Mouse (Mus musculus): Measurements from ENCODE around the gene Tbc1d8. TPM values are rescaled to one million over a fixed set of nuclear protein-coding genes. Genes with fewer than 3 reads are reported as not detected.

Gene Tbc1d8
- polyA plus RNA-seq, 1 experiment from 2014 or later, result 7.2 TPM

GRCm38 (mm10) chr1:39474516-39474915 lies 4.0 kb downstream of the Tbc1d8 start:
- Histone ChIP-seq H3K9ac (no peak overlapping the region), H3K27ac (no peak overlapping the region), H3K4me2 (no peak overlapping the region), H3K27me3 (peaks cover 13% of the 10 kb centered on the region), H3K36me3 (replicated peaks) (no peaks in the 10 kb centered on the region), H3K4me3 (replicated peaks) (no peak overlapping the region), H3K4me1 (peaks cover 11% of the 10 kb centered on the region), H3K9me3 (0 out of 2 replicates have a peak, but pooled peaks cover 3% of the 10 kb centered on the region)
- no peak for ATAC-seq (ENCODE audit: low FRiP score)
- 91% methylated on average over 9 of the region's 9 CpGs for WGBS

DNA sequence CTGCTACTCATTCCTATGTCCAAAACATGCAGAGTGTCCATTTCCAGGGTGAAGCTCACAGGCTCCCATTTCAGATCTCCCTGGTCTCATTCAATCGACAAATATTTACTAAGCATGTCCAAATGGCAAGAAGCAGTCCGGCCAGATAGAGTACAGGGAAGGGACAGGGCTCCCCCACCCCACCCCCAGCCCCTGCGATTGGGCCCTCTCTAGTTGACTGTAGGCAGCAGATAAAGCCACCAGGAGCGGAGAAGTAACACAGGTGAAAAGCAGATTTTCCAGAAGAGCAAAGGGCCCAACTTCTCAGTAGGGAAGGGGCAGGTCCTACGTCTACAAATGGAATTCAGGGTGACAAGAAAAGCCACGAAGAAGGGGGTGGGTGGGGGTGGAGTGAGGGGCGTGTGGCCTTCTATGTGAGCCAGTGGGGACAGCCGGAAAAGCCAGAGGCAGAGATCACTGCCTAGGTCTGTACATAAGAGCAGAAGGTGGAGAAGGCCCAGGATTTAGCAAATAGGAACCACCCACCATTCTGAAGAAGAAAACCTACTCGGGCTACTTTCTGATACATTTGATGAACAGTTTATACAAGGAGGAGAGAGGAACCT lies 7.2 kb downstream of the Tbc1d8 start:
- H3K9ac ChIP-seq, result no peak overlapping the region
- H3K27ac ChIP-seq, result no peak overlapping the region

DNA sequence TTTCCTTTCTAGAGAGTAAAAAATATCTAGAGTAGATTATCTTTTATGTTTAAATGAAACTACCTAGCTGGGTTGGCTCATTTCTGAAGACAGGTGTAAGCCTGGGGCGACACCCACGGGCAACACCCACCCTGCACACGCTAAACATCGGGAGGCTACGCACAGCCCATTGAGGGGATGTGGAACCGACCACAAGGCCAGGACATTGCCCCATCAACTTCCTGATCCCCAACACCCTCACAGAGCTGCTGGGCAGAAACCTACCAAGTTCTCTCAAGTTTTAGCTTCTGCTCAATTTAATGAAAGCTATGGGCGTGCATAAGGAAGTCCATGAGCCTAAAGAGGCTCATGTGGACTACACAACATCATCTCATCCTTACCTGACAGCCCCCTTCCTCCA lies 9.6 kb downstream of the Tbc1d8 start:
- no peaks in the 10 kb centered on the region for H3K9me3 ChIP-seq
- H3K27ac ChIP-seq, result no peak overlapping the region
- H3K4me3 ChIP-seq (replicated peaks), result no peak overlapping the region
- H3K9ac ChIP-seq, result no peak overlapping the region
- no peak overlapping the region for H3K4me2 ChIP-seq
- WGBS, result 90% methylated on average over 7 of the region's 7 CpGs
- no peaks in the 10 kb centered on the region for H3K36me3 ChIP-seq (replicated peaks)
- no peak for ATAC-seq (ENCODE audit: low FRiP score)
- H3K27me3 ChIP-seq, result no peaks in the 10 kb centered on the region
- no peaks in the 10 kb centered on the region for H3K4me1 ChIP-seq

More for the DNA sequence above, 7.2 kb downstream of the Tbc1d8 start:
- no peaks in the 10 kb centered on the region for H3K4me1 ChIP-seq
- no peak overlapping the region for H3K4me3 ChIP-seq (replicated peaks)
- no peak for ATAC-seq (ENCODE audit: low FRiP score)
- H3K27me3 ChIP-seq, result peaks cover 2% of the 10 kb centered on the region; the same call in 1 of the 2 replicates
- no peak overlapping the region for H3K4me2 ChIP-seq
- no peaks in the 10 kb centered on the region for H3K36me3 ChIP-seq (replicated peaks)
- 83% methylated on average over 9 of the region's 9 CpGs for WGBS
- 0 out of 2 replicates have a peak, but pooled peaks cover 3% of the 10 kb centered on the region for H3K9me3 ChIP-seq

DNA sequence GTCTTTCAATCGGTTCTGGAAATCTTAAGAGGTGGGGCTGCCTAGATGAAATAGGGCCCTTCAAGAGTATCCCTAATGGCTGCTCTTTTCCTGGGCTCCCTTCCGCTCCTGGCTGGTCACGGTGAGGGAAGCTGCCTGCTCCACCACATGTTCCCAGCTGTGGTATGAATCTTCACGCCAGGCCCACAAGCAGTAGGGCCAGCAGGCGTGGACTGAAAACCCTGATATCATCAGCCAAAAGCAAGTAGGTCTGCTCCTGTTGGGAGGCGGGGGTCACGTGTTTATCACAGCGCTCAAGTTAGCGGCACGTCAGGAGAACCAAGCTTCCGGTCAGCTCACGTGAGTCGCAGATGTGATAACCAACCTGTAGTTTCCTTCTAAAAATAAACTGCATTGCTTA lies 12.0 kb downstream of the Tbc1d8 start:
- Histone ChIP-seq H3K9ac (no peak overlapping the region), H3K27me3 (no peaks in the 10 kb centered on the region), H3K4me1 (no peaks in the 10 kb centered on the region), H3K4me3 (replicated peaks) (no peak overlapping the region), H3K27ac (no peak overlapping the region), H3K4me2 (no peak overlapping the region), H3K9me3 (no peaks in the 10 kb centered on the region), H3K36me3 (replicated peaks) (no peaks in the 10 kb centered on the region)
- 95% methylated on average over 13 of the region's 13 CpGs for WGBS
- no peak for ATAC-seq (ENCODE audit: low FRiP score)

- no peak overlapping the region for H3K27ac ChIP-seq
- ATAC-seq (ENCODE audit: low FRiP score), result no peak
- no peaks in the 10 kb centered on the region for H3K4me1 ChIP-seq
- WGBS, result 98% methylated on average over 3 of the region's 3 CpGs
- H3K27me3 ChIP-seq, result no peaks in the 10 kb centered on the region
- no peak overlapping the region for H3K4me2 ChIP-seq
- no peak overlapping the region for H3K9ac ChIP-seq
- H3K4me3 ChIP-seq (replicated peaks), result no peak overlapping the region
- no peaks in the 10 kb centered on the region for H3K9me3 ChIP-seq
- no peaks in the 10 kb centered on the region for H3K36me3 ChIP-seq (replicated peaks)
These were observed 13.8 kb downstream of the Tbc1d8 start for GRCm38 (mm10) chr1:39464760-39465159.

DNA sequence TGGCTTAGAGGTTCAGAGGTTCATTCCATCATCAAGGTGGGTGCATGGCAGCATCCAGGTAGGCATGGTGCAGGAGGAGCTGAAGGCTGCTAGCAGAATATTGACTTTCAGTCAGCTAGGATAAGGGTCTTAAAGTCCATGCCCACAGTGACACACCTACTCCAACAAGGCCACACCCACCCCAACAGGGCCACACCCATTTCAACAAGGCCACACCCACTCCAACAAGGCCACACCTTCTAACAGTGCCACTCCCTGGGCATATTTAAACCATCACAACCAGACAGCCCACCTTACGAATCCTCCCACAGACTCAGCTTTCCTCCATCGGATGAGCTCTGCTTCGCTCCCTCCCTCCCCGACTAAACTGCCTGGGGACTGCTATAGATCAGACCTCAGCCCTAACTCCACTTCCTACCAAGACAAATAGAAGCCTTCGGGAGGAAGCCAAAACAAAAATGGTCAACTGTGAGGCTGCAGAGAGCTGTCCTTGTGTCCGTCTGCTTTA lies 15.6 kb downstream of the Tbc1d8 start:
- no peaks in the 10 kb centered on the region for H3K36me3 ChIP-seq (replicated peaks)
- no peaks in the 10 kb centered on the region for H3K9me3 ChIP-seq
- no peak overlapping the region for H3K9ac ChIP-seq
- no peak overlapping the region for H3K4me3 ChIP-seq (replicated peaks)
- H3K4me1 ChIP-seq, result no peaks in the 10 kb centered on the region
- H3K27ac ChIP-seq, result no peak overlapping the region
- ATAC-seq (ENCODE audit: low FRiP score), result no peak
- 93% methylated on average over 6 of the region's 6 CpGs for WGBS
- no peaks in the 10 kb centered on the region for H3K27me3 ChIP-seq
- H3K4me2 ChIP-seq, result no peak overlapping the region

GRCm38 (mm10) chr1:39462036-39462435 lies 16.5 kb downstream of the Tbc1d8 start:
- Histone ChIP-seq H3K27me3 (no peaks in the 10 kb centered on the region), H3K4me2 (no peak overlapping the region), H3K27ac (no peak overlapping the region), H3K36me3 (replicated peaks) (no peaks in the 10 kb centered on the region), H3K9ac (no peak overlapping the region), H3K9me3 (no peaks in the 10 kb centered on the region), H3K4me1 (no peaks in the 10 kb centered on the region), H3K4me3 (replicated peaks) (no peak overlapping the region)
- no peak for ATAC-seq (ENCODE audit: low FRiP score)
- WGBS, result 88% methylated on average over 13 of the region's 13 CpGs

GRCm38 (mm10) chr1:39460495-39460894 lies 18.1 kb downstream of the Tbc1d8 start:
- no peak overlapping the region for H3K9ac ChIP-seq
- H3K4me1 ChIP-seq, result no peaks in the 10 kb centered on the region
- WGBS, result 66% methylated on average over 5 of the region's 5 CpGs
- no peak overlapping the region for H3K27ac ChIP-seq
- no peaks in the 10 kb centered on the region for H3K27me3 ChIP-seq
- ATAC-seq (ENCODE audit: low FRiP score), result no peak
- H3K36me3 ChIP-seq (replicated peaks), result no peaks in the 10 kb centered on the region
- no peak overlapping the region for H3K4me3 ChIP-seq (replicated peaks)
- H3K4me2 ChIP-seq, result no peak overlapping the region
- no peaks in the 10 kb centered on the region for H3K9me3 ChIP-seq

DNA sequence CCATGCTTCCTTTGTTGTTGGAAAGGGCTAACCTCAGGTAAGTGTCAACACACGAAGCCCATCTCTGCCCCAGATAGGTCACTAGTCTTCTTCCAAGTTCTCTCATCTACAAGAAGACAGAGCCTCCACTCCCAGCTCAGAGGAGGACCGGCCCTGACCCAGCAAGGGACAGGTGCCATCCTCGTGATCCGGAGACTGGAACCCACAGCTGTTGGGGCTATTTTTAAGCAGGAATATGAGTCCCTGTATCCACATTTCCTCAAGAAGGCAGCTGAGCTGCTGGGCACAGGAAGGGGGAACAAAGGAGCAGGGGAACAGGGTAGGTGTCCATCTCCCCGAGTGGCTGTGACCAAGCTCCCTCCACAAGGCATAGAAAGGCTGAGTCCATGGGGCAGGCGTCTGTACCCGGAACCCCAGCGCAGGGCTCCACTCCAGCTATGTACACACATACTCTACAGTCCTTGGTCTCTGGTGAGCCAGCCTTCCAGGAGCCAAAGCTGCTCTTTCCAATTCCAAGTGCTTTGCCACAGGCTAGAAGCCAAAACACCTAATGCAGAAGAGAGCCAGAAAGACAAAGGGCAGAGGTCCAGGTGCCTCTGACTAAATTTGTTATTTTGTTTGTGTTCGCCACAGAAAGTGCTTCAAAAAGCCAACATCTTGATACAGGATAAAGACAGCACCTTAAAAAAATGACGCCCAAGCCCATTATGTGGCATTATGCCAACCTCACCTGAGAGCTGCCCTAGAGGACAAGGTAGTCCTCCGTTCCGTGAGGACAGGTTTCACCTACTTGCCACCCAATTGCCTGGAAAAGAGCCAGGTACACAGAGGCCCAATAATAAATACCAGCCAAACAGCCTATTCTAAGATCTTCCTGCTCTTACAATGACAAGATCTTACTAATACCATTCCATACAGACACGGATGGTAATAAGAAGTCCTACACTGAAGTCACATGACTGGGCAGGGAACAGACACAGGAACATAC lies 20.4 kb downstream of the Tbc1d8 start:
- H3K4me2 ChIP-seq, result no peak overlapping the region
- no peaks in the 10 kb centered on the region for H3K36me3 ChIP-seq (replicated peaks)
- WGBS, result 90% methylated on average over 13 of the region's 13 CpGs
- no peaks in the 10 kb centered on the region for H3K4me1 ChIP-seq
- H3K9me3 ChIP-seq, result no peaks in the 10 kb centered on the region
- H3K9ac ChIP-seq, result no peak overlapping the region
- H3K27ac ChIP-seq, result no peak overlapping the region
- no peak for ATAC-seq (ENCODE audit: low FRiP score)
- no peak overlapping the region for H3K4me3 ChIP-seq (replicated peaks)
- no peaks in the 10 kb centered on the region for H3K27me3 ChIP-seq

DNA sequence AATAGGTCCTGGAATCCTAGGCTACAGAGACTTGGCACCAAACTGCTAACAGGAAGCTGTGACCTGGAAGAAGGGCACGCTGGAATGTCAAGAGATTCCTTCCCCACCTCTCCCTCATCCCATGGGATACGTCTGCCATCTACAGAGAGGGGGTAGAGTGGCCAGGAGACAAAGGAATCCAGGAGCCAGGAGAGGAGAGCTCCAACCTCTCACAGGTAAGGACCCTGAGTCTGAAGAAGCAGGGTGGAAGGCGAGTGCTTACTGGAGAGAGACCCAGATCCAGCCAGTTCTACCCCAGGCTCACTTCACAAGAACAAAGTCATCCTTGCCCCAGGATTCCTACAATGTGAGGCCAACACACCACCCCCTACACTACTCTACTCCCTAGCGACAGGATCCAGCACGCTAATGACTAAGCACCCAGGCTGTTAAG lies 22.1 kb downstream of the Tbc1d8 start:
- Histone ChIP-seq H3K4me1 (no peaks in the 10 kb centered on the region), H3K36me3 (replicated peaks) (no peaks in the 10 kb centered on the region), H3K27me3 (no peaks in the 10 kb centered on the region), H3K4me3 (replicated peaks) (no peak overlapping the region), H3K9ac (no peak overlapping the region), H3K27ac (no peak overlapping the region), H3K9me3 (no peaks in the 10 kb centered on the region), H3K4me2 (no peak overlapping the region)
- no peak for ATAC-seq (ENCODE audit: low FRiP score)
- WGBS, result 76% methylated on average over 5 of the region's 5 CpGs

- no peaks in the 10 kb centered on the region for H3K9me3 ChIP-seq
- no peak overlapping the region for H3K27ac ChIP-seq
- 94% methylated on average over 23 of the region's 23 CpGs for WGBS
- no peaks in the 10 kb centered on the region for H3K27me3 ChIP-seq
- H3K36me3 ChIP-seq (replicated peaks), result no peaks in the 10 kb centered on the region
- no peak for ATAC-seq (ENCODE audit: low FRiP score)
- no peak overlapping the region for H3K9ac ChIP-seq
- no peak overlapping the region for H3K4me2 ChIP-seq
- no peak overlapping the region for H3K4me3 ChIP-seq (replicated peaks)
- H3K4me1 ChIP-seq, result peaks cover 8% of the 10 kb centered on the region; the same call in 1 of the 2 replicates
These were observed 23.1 kb downstream of the Tbc1d8 start for GRCm38 (mm10) chr1:39455350-39456023.

DNA sequence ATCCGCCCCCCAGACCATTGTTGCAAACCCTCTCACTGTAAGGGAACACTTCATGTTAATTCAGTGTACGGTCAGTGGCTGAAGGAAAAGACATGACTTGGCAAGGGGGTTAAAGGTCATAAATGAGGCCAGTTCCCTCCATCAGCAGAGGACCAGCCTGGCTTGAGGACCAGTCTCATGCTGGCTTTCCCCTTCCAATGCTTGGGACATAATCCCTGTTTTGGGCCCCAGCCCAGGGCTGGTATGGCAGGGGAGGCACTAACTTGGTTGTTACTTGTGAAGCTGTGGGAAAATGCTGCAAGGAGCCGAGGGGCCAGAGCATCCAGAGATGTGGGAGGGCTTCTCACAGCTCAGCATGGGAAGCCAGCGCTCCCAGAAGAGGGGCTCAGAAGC lies 23.8 kb downstream of the Tbc1d8 start:
- no peak overlapping the region for H3K4me2 ChIP-seq
- H3K27me3 ChIP-seq, result no peaks in the 10 kb centered on the region
- no peaks in the 10 kb centered on the region for H3K36me3 ChIP-seq (replicated peaks)
- 74% methylated on average over 4 of the region's 4 CpGs for WGBS
- H3K27ac ChIP-seq, result no peak overlapping the region
- ATAC-seq (ENCODE audit: low FRiP score), result no peak
- no peaks in the 10 kb centered on the region for H3K9me3 ChIP-seq
- no peak overlapping the region for H3K9ac ChIP-seq
- H3K4me1 ChIP-seq, result peaks cover 11% of the 10 kb centered on the region
- no peak overlapping the region for H3K4me3 ChIP-seq (replicated peaks)
